Mouse (Mus musculus) embryonic facial prominence, embryonic 13.5 days (tissue): ENCODE data around the gene Wfdc6a. TPM values are rescaled to one million over a fixed set of nuclear protein-coding genes. Genes with fewer than 3 reads are reported as not detected.

Experiments used
- polyA plus RNA-seq: library from polyadenylated mRNA; unstranded; fragments of >200 nt; fragmentation: Nextera tagmentation; extraction: Ambion mirVana; gene quantifications from 2 replicates; pipeline ENCODE4 v1.2.1, GENCODE M21; 2015

Gene Wfdc6a
- polyA plus RNA-seq, 1 experiment from 2014 or later: not detected

Other genes with a start within 250 kb of the Wfdc6a start
- gene Slpi, start 196.4 kb downstream of the Wfdc6a start, polyA plus RNA-seq: 2.2 and 2.7 TPM in 2 replicates
- 0.59 and 1.0 TPM in 2 replicates for gene Rbpjl, start 182.3 kb downstream of the Wfdc6a start, polyA plus RNA-seq
- gene Matn4, start 180.3 kb downstream of the Wfdc6a start, polyA plus RNA-seq: 66.0 and 105 TPM in 2 replicates
- 81.5 and 87.8 TPM in 2 replicates for gene Sdc4, start 141.6 kb downstream of the Wfdc6a start, polyA plus RNA-seq
- 56.0 and 65.9 TPM in 2 replicates for gene Sys1, start 128.5 kb downstream of the Wfdc6a start, polyA plus RNA-seq
- 7.7 and 8.3 TPM in 2 replicates for gene Gm20458, start 124.5 kb downstream of the Wfdc6a start, polyA plus RNA-seq
- gene Trp53tg5, start 111.7 kb downstream of the Wfdc6a start, polyA plus RNA-seq: not detected in 2 replicates
- gene Dbndd2, start 99.3 kb downstream of the Wfdc6a start, polyA plus RNA-seq: 2.1 and 3.0 TPM in 2 replicates
- gene Pigt, start 87.9 kb downstream of the Wfdc6a start, polyA plus RNA-seq: 49.6 and 52.6 TPM in 2 replicates
- 46.5 and 53.4 TPM in 2 replicates for gene Wfdc2, start 23.0 kb downstream of the Wfdc6a start, polyA plus RNA-seq
- gene Spint3, start 12.0 kb downstream of the Wfdc6a start, polyA plus RNA-seq: not detected in 2 replicates
- gene Eppin, start 8.1 kb upstream of the Wfdc6a start, polyA plus RNA-seq: not detected in 2 replicates
- not detected in 2 replicates for gene Wfdc6b, start 28.1 kb upstream of the Wfdc6a start, polyA plus RNA-seq
- not detected in 2 replicates for gene Wfdc8, start 28.2 kb upstream of the Wfdc6a start, polyA plus RNA-seq
- gene Wfdc16, start 53.3 kb upstream of the Wfdc6a start, polyA plus RNA-seq: not detected in 2 replicates
- 0.89 TPM in 1 of 2 replicates, not detected in the other for gene Wfdc10, start 70.6 kb upstream of the Wfdc6a start, polyA plus RNA-seq
- gene Wfdc9, start 71.1 kb upstream of the Wfdc6a start, polyA plus RNA-seq: not detected in 2 replicates
- gene Wfdc11, start 88.6 kb upstream of the Wfdc6a start, polyA plus RNA-seq: not detected in 2 replicates
- gene Wfdc13, start 99.7 kb upstream of the Wfdc6a start, polyA plus RNA-seq: not detected in 2 replicates
- not detected in 2 replicates for gene Spint4, start 113.1 kb upstream of the Wfdc6a start, polyA plus RNA-seq
- not detected in 2 replicates for gene Spint5, start 129.9 kb upstream of the Wfdc6a start, polyA plus RNA-seq
- gene Wfdc3, start 160.5 kb upstream of the Wfdc6a start, polyA plus RNA-seq: 0.58 and 0.93 TPM in 2 replicates
- 79.6 and 83.1 TPM in 2 replicates for gene Dnttip1, start 160.5 kb upstream of the Wfdc6a start, polyA plus RNA-seq
- gene Ube2c, start 184.5 kb upstream of the Wfdc6a start, polyA plus RNA-seq: 410 and 448 TPM in 2 replicates
- 16.7 and 17.2 TPM in 2 replicates for gene Tnnc2, start 194.5 kb upstream of the Wfdc6a start, polyA plus RNA-seq
- 23.4 and 25.0 TPM in 2 replicates for gene Snx21, start 200.4 kb upstream of the Wfdc6a start, polyA plus RNA-seq
- gene Acot8, start 219.4 kb upstream of the Wfdc6a start, polyA plus RNA-seq: 18.4 and 19.5 TPM in 2 replicates
- 7.0 and 7.9 TPM in 2 replicates for gene Zswim3, start 219.7 kb upstream of the Wfdc6a start, polyA plus RNA-seq
- gene Zswim1, start 237.2 kb upstream of the Wfdc6a start, polyA plus RNA-seq: 17.7 and 20.3 TPM in 2 replicates
- not detected in 2 replicates for gene Spata25, start 243.1 kb upstream of the Wfdc6a start, polyA plus RNA-seq
- 129 and 139 TPM in 2 replicates for gene Ctsa, start 247.4 kb upstream of the Wfdc6a start, polyA plus RNA-seq
- 8.4 and 9.0 TPM in 2 replicates for gene Neurl2, start 248.0 kb upstream of the Wfdc6a start, polyA plus RNA-seq